15 mouse cellular contexts compared by ENCODE assay signal in the genomic region with DNA sequence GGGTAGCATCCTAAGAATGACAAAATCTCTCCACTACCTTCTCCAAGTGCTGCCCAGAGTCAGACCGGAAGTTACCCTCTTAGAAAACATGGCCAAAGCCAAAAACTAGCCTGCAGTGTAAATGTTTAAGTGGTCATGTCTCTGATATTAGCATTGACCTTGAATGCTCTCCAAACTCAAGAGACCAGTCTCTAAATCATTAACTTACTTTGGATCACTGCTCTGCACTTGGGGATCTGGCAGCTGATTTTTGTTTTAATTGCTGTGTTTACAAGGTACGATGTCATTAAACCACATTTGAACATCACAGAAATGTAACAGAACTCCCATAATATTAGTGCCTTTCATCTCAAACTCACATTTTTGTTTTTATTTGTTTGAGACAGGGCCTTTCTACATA.
"Had no signal": no experiment of that assay in that cellular context is flagged by ENCODE, and none has a peak within 500 bp of the region (broad histone marks: within the 10 kb centered on the region; RNA-seq: fewer than 3 reads in every experiment).

No protein-coding gene starts in this region.

- H3K27me3 ChIP-seq: hindbrain, embryonic 13.5 days; intestine, embryonic 15.5 days; limb, embryonic 13.5 days; liver, embryonic 13.5 days; lung, embryonic 15.5 days; midbrain, embryonic 13.5 days had no signal

- ATAC-seq: hindbrain, embryonic 16.5 days; intestine, embryonic 15.5 days; midbrain, embryonic 13.5 days; midbrain, embryonic 16.5 days had no signal

- H3K4me3 ChIP-seq: hindbrain, embryonic 13.5 days; intestine, embryonic 15.5 days; limb, embryonic 10.5 days; limb, embryonic 13.5 days; liver, embryonic 13.5 days; lung, embryonic 15.5 days; midbrain, embryonic 13.5 days had no signal

- H3K4me1 ChIP-seq: hindbrain, embryonic 13.5 days; intestine, embryonic 15.5 days; limb, embryonic 10.5 days; limb, embryonic 13.5 days; lung, embryonic 15.5 days; midbrain, embryonic 13.5 days had no signal

- H3K4me2 ChIP-seq: hindbrain, embryonic 13.5 days; intestine, embryonic 15.5 days; limb, embryonic 13.5 days; liver, embryonic 13.5 days; lung, embryonic 15.5 days; midbrain, embryonic 13.5 days had no signal

- H3K27ac ChIP-seq: hindbrain, embryonic 13.5 days; intestine, embryonic 15.5 days; kidney, postnatal 0 days; limb, embryonic 10.5 days; limb, embryonic 13.5 days; liver, embryonic 13.5 days; lung, embryonic 15.5 days; macrophage; midbrain, embryonic 13.5 days had no signal

- H3K9ac ChIP-seq: hindbrain, embryonic 13.5 days; intestine, embryonic 15.5 days; limb, embryonic 13.5 days; liver, embryonic 13.5 days; lung, embryonic 15.5 days; midbrain, embryonic 13.5 days had no signal

- H3K9me3 ChIP-seq: hindbrain, embryonic 13.5 days; intestine, embryonic 15.5 days; limb, embryonic 10.5 days; limb, embryonic 13.5 days; liver, embryonic 13.5 days; lung, embryonic 15.5 days; midbrain, embryonic 13.5 days had no signal

- DNase-seq: liver, embryonic 13.5 days; lung, adult 18-20 months; lung, postnatal 14 days; thymus, adult 18-20 months; thymus, postnatal 36 days had no signal

- H3K36me3 ChIP-seq: hindbrain, embryonic 13.5 days; intestine, embryonic 15.5 days; limb, embryonic 10.5 days; limb, embryonic 13.5 days; liver, embryonic 13.5 days; lung, embryonic 15.5 days; midbrain, embryonic 13.5 days had no signal
